In the genomic region with DNA sequence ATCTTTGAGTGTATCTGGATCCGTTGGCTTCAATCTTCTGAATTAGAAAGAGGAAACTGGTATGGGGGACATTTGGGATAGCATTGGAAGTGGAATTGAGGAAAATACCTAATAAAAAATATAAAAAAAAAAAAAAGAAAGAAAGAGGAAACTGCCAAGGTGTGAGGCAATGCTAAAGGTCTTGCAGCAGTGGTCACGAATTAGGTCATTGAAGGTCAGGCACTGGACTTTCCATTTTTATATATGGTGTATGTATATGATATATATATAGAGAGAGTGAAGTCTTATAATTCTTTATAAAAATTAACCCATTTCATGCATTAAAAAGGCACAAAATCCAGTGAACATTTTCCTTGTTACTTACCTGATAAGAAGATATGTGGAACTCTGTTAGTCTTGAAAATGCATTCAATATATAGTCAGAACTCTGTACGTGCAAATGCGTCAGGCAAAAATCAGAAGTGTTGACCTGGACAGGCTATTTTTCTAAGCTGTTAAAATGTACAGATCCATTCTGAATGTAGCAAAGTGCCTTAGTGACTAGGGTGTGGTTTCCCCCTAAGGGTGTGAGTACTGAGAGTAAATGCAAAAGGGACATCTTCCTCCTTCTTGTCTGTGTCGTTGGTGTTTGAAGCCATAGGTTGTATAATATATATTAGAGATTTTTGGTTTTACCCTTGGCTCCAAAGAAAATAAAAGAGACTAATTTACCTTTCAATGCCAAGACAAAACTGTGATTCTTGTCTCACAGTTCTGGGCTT, we compare ENCODE assay signal across 14 mouse cellular contexts.
"Had no signal": no experiment of that assay in that cellular context is flagged by ENCODE, and none has a peak within 500 bp of the region (broad histone marks: within the 10 kb centered on the region; RNA-seq: fewer than 3 reads in every experiment).

No protein-coding gene starts in this region.

- H3K4me1 ChIP-seq: limb, embryonic 10.5 days; liver, embryonic 15.5 days; megakaryocyte, embryonic 14.5 days had no signal

- H3K4me3 ChIP-seq: limb, embryonic 10.5 days; liver, embryonic 15.5 days; megakaryocyte, embryonic 14.5 days had no signal

- DNase-seq: kidney, adult 11 months; kidney, adult 9 months; kidney, postnatal 36 days; lung, adult 2 months; lung, postnatal 36 days; right cerebral cortex, postnatal 25 days; thymus, postnatal 4 days had no signal

- H3K9ac ChIP-seq: liver, embryonic 15.5 days had no signal

- ATAC-seq: lung, postnatal 0 days had no signal

- H3K36me3 ChIP-seq: limb, embryonic 10.5 days; liver, embryonic 15.5 days had no signal

- H3K9me3 ChIP-seq: limb, embryonic 10.5 days; liver, embryonic 15.5 days; megakaryocyte, embryonic 14.5 days had no signal

- H3K27me3 ChIP-seq: liver, embryonic 15.5 days; megakaryocyte, embryonic 14.5 days had no signal

- H3K4me2 ChIP-seq: liver, embryonic 11.5 days; liver, embryonic 15.5 days had no signal

- H3K27ac ChIP-seq: kidney, postnatal 0 days; limb, embryonic 10.5 days; liver, embryonic 15.5 days; stomach, postnatal 0 days had no signal
